Mouse (Mus musculus) G1E (cell line): ENCODE data around the gene Pstpip1. TPM values are rescaled to one million over a fixed set of nuclear protein-coding genes. Genes with fewer than 3 reads are reported as not detected.

Experiments used
- ATAC-seq: 2 replicates; pipeline ENCODE4 v1.8.0; 2016; ENCODE audit warnings: mild to moderate bottlenecking; ENCODE audit not compliant: insufficient number of reproducible peaks, poor library complexity, low FRiP score, severe bottlenecking; ENCODE audit errors: extremely low read depth
- DNase-seq: peaks from one replicate; pipeline ENCODE4 v3.0.0; 2012; ENCODE audit warnings: low spot score
- H3K27me3 ChIP-seq: 2 replicates; pipeline ENCODE4 v1.6.1; 2012; ENCODE audit warnings: mild to moderate bottlenecking, low read length, inconsistent platforms; ENCODE audit not compliant: insufficient read depth
- H3K36me3 ChIP-seq: replicated peaks from 2 replicates; pipeline ENCODE3; 2012; ENCODE audit warnings: mild to moderate bottlenecking, inconsistent platforms
- H3K4me1 ChIP-seq: 2 replicates; pipeline ENCODE4 v1.6.1; 2012; ENCODE audit warnings: low read depth, low read length, inconsistent platforms, mixed read lengths; ENCODE audit not compliant: insufficient read depth
- H3K4me3 ChIP-seq: 2 replicates; pipeline ENCODE4 v1.5.1; 2012; ENCODE audit warnings: low read depth, mild to moderate bottlenecking, inconsistent platforms, low read length, moderate library complexity, mixed read lengths
- H3K9me3 ChIP-seq: replicated peaks from 2 replicates; pipeline ENCODE4 v1.6.1; 2012; ENCODE audit warnings: inconsistent platforms
- CTCF ChIP-seq: IDR thresholded peaks from 2 replicates; pipeline ENCODE4 v1.5.1; 2012; ENCODE audit warnings: low read depth, low read length, inconsistent platforms, mixed read lengths
- GATA1 ChIP-seq: IDR thresholded peaks from 2 replicates; pipeline ENCODE4 v1.6.1; 2012; ENCODE audit warnings: borderline replicate concordance, low read length, inconsistent platforms, mixed read lengths
- GATA2 ChIP-seq: IDR thresholded peaks from 2 replicates; pipeline ENCODE4 v1.6.1; 2012; ENCODE audit warnings: low read depth, low read length, inconsistent platforms, borderline replicate concordance
- POLR2AphosphoS5 ChIP-seq: IDR thresholded peaks from 2 replicates; pipeline ENCODE4 v1.6.1; 2012; ENCODE audit warnings: low read depth, low read length, inconsistent platforms; ENCODE audit not compliant: insufficient replicate concordance
- TAL1 ChIP-seq: conservative IDR thresholded peaks from 2 replicates; pipeline ENCODE4 v1.6.1; 2012; ENCODE audit warnings: low read depth, low read length, inconsistent platforms, mixed read lengths
- polyA plus RNA-seq: library from polyadenylated mRNA; stranded (reverse); fragments of >175 nt; gene quantifications from 2 replicates; pipeline ENCODE4 v1.2.3, GENCODE M21; 2012
- total RNA-seq, 2 experiments: library from RNA; stranded (forward) in 1 of 2; stranded (reverse) in 1 of 2; fragments of 200-1000 nt in 1 of 2; fragments of >200 nt in 1 of 2; fragmentation: Nextera tagmentation in 1 of 2; gene quantifications; 2 replicates each; pipeline ENCODE4 v1.2.3; 2014 to 2017

Pstpip1 gene
- total and polyA plus RNA-seq, 3 experiments = 0.05 TPM; not detected in 2

DNA sequence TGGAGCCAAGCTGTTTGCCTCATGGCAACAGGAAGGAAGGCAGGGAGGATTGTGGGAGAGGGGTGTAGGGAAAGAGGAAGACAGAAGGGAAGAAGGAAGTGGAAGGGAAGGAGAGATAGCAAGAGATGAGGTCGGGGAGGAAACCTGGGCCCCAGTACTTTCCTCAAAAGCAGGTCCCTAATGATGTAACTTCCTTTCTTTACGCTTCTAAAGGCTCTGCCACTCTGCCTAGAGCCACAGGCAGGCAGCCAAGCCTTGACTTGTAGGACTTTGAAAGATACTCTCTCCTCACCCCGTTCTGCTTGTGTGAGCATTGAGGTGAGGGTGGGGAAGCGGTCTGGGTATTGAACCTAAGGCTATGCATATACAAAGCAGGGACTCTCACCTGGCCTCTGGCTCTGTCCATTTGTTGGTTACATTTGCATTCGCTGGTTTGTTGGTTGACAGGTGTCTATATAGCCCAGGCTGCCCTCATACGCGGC lies 10.3 kb downstream of the Pstpip1 start:
- peaks cover 9% of the 10 kb centered on the region; the same call in 1 of the 2 replicates for H3K27me3 ChIP-seq
- no peaks in the 10 kb centered on the region for H3K4me1 ChIP-seq
- TF ChIP-seq TAL1 = no peak
- TF ChIP-seq CTCF = no peak
- no peak for TF ChIP-seq POLR2AphosphoS5
- no peak for TF ChIP-seq GATA1
- no peak for TF ChIP-seq GATA2
- DNase-seq (no peak), ATAC-seq (no peak)
- no peaks in the 10 kb centered on the region for H3K36me3 ChIP-seq
- no peak overlapping the region for H3K4me3 ChIP-seq
- H3K9me3 ChIP-seq = no peaks in the 10 kb centered on the region

DNA sequence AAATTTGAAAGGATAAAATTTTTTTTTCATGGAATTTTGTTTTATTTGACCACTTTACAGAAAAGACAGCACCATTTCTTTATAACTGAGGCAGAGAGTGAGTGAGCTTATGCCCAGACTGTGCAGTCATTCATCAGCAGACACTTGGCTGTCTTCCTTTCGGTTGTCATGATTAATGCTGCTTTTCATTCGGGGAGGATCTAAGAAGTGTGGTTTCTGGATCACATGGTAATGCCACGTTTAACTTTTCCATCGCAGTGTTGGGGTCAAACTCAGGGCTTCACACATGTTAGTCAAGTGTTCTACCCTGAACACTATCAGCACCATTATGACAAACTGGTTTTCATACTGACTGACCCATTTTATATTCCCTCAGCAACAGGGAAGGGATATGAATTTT lies 11.3 kb downstream of the Pstpip1 start:
- H3K9me3 ChIP-seq = no peaks in the 10 kb centered on the region
- no peak for DNase-seq
- no peaks in the 10 kb centered on the region for H3K36me3 ChIP-seq
- ATAC-seq = no peak
- H3K4me1 ChIP-seq = no peaks in the 10 kb centered on the region
- TF ChIP-seq GATA2 (no peak), CTCF (no peak), GATA1 (no peak), TAL1 (no peak)
- H3K4me3 ChIP-seq = no peak overlapping the region
- H3K27me3 ChIP-seq = peaks cover 11% of the 10 kb centered on the region; the same call in 1 of the 2 replicates

GRCm38 (mm10) chr9:56104921-56105320 lies 15.2 kb downstream of the Pstpip1 start:
- H3K27me3 ChIP-seq = peaks cover 8% of the 10 kb centered on the region
- no peaks in the 10 kb centered on the region for H3K9me3 ChIP-seq
- TF ChIP-seq GATA1 (no peak), GATA2 (no peak), TAL1 (no peak), CTCF (no peak), POLR2AphosphoS5 (no peak)
- DNase-seq (no peak), ATAC-seq (no peak)
- no peaks in the 10 kb centered on the region for H3K4me1 ChIP-seq
- no peak overlapping the region for H3K4me3 ChIP-seq
- H3K36me3 ChIP-seq = no peaks in the 10 kb centered on the region

DNA sequence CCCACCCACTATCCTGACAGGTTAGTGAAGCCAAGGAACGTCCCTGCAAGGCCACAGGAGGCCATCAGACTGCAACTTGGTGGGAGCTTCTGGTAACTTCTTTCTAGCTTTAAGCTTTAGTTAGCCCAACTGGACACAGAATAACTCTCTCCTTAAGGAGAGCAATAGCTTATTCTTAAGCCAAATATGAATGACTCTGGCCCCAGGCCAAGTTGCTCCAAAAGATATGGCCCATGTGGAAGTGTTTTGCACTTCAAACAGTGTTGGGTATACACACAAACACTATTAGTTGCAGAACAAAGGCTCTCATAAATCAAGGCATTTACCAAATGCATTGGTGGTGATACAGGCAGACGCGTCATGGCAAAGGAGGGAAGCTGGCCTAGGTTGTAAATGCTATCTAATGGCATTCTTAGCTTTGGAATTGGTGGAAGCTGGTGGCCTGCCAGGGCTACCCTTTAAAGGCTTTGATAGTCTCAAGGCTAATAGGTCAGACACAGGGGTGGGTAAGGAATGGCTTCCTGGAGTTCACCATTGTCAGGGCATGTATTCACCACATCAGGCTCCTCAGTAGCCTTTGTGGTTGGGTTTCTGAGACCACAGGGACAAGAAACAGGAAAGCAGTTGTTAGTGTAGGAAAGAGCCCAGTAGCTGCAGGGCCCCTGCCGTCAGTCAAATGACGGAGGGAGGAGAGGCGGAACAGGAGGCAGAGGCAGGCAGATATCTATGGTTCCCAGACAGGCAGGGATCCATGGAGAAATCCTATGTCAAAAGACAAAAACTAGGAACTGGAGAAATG lies 16.7 kb downstream of the Pstpip1 start:
- DNase-seq (no peak), ATAC-seq (no peak)
- Histone ChIP-seq H3K36me3 (no peaks in the 10 kb centered on the region), H3K27me3 (peaks cover 11% of the 10 kb centered on the region), H3K9me3 (no peaks in the 10 kb centered on the region), H3K4me1 (no peaks in the 10 kb centered on the region), H3K4me3 (no peak overlapping the region)
- TF ChIP-seq GATA1 (no peak), POLR2AphosphoS5 (no peak), GATA2 (no peak), CTCF (no peak), TAL1 (no peak)

DNA sequence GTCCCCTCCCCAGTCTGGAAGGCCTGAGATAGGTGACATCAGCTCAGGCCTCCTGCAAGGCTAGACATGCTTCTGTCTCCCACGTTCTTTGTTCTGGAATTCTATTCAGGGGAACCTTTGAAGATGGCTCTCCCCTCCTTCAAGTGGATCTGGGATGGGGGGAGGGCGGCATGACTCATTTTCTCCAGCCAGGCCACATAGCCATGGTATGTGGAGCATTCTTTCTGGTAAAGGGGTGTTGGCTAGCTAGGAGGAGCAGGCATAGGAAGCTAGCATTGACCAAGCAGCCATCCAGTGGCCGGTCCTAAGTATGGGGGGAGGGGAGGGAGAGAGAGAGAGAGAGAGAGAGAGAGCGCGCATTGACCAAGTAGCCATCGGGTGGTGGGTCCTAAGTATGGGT lies 17.8 kb downstream of the Pstpip1 start:
- no peak for ATAC-seq
- Histone ChIP-seq H3K4me1 (no peaks in the 10 kb centered on the region), H3K36me3 (no peaks in the 10 kb centered on the region), H3K9me3 (no peaks in the 10 kb centered on the region), H3K4me3 (no peak overlapping the region), H3K27me3 (peaks cover 11% of the 10 kb centered on the region)
- TF ChIP-seq GATA1 = no peak
- no peak for TF ChIP-seq POLR2AphosphoS5
- TF ChIP-seq CTCF = no peak
- TF ChIP-seq TAL1 = no peak
- no peak for TF ChIP-seq GATA2
- DNase-seq = no peak

DNA sequence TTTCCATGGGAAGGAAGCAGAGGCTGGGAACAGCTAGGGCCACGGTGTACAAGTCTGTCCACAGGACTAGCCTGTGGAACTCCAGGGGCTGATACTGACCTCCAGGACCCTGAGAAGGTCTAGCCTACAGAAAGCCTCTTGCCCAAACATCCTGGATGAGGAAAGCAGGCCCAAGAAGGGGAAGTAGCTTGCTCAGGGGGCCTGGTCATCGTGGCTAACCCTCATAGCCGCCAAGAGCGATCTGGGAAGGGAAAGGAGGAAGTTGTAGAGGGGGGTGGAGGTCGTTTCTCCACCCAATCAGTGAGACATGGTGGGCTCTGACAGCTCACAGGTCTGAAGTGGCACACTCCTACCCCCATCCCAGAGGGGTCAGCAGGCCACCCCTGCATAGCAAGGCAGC lies 18.4 kb downstream of the Pstpip1 start:
- no peaks in the 10 kb centered on the region for H3K9me3 ChIP-seq
- ATAC-seq (no peak), DNase-seq (no peak)
- TF ChIP-seq TAL1 = no peak
- no peak for TF ChIP-seq GATA2
- TF ChIP-seq POLR2AphosphoS5 = no peak
- no peak for TF ChIP-seq GATA1
- no peak for TF ChIP-seq CTCF
- no peak overlapping the region for H3K4me3 ChIP-seq
- peaks cover 11% of the 10 kb centered on the region for H3K27me3 ChIP-seq
- H3K4me1 ChIP-seq = no peaks in the 10 kb centered on the region
- no peaks in the 10 kb centered on the region for H3K36me3 ChIP-seq

DNA sequence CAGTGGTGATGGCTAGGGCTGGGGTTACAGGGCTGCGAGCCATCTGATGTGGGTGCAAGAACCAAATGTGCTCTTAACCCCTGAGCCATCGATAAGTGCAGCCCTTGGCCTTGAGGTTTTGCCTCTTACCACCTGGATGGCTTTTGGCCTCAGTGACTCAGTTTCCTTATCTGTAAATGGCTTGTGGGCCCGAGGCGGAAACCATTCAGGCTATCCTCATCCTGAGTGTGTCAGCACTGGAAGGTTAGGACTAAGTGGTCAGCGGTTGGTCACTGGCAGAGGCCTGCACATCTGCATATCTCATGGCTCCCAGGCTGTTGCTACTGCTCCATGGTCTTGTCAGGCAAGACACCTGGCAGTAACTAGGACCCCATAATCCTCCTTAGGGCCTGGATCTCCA lies 28.3 kb downstream of the Pstpip1 start:
- ATAC-seq = no peak
- H3K36me3 ChIP-seq = no peaks in the 10 kb centered on the region

More for the DNA sequence above, 28.3 kb downstream of the Pstpip1 start:
- H3K4me3 ChIP-seq = no peak overlapping the region
- no peaks in the 10 kb centered on the region for H3K9me3 ChIP-seq
- H3K27me3 ChIP-seq = peaks cover 10% of the 10 kb centered on the region; the same call in 1 of the 2 replicates
- TF ChIP-seq GATA1 = no peak
- TF ChIP-seq POLR2AphosphoS5 = no peak
- 0 out of 2 replicates have a peak, but pooled peaks cover 3% of the 10 kb centered on the region for H3K4me1 ChIP-seq
- no peak for DNase-seq
